Mouse (Mus musculus) adrenal gland, postnatal 10 days (tissue): Measurements from ENCODE around the gene Olfr139. TPM values are rescaled to one million over a fixed set of nuclear protein-coding genes. Genes with fewer than 3 reads are reported as not detected.

Experiments used
- DNase-seq: peaks from one replicate; pipeline ENCODE4 v3.0.0; 2021; ENCODE audit warnings: mixed read lengths
- long read RNA-seq, 2 experiments: library from polyadenylated mRNA; stranded (forward); transcript quantifications; one replicate each; pipeline ENCODE4 v2.0.0; 2021
- total RNA-seq, 2 experiments: library from RNA; stranded (reverse); gene quantifications; 2 replicates each; pipeline ENCODE4 v1.2.3; 2021

Olfr139 gene
- not detected for total RNA-seq
- long read RNA-seq, experiment 1, result 0 reads
- long read RNA-seq, experiment 2, result 0 reads

- DNase-seq, result no peak
Measured at GRCm38 (mm10) chr11:74056451-74056850, at the start of gene Olfr139, which contains the start of gene Olfr399. Gene Olfr139 (minus strand): TSS chr11:74056551. Gene Olfr399 (minus strand): TSS chr11:74056615.

DNA sequence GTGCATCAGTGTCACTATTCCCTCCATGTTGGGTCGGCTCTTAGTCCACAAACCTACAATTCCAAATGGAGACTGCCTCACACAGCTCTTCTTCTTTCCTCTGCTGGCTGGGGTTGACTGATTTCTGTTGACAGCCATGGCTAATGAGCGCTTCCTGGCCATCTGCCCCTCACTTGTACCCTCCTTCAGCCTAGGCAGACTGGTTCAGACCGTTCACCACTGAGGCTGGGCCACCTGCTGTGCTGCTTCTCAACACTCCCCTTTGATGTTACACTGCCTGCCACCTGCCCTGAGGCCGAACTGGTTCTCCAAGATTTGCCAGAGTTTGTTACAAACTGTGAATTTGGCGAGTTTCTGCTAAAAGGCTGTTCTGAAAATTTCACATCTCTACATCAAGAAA, 48.7 kb upstream of the Olfr139 start:
- no peak for DNase-seq

DNA sequence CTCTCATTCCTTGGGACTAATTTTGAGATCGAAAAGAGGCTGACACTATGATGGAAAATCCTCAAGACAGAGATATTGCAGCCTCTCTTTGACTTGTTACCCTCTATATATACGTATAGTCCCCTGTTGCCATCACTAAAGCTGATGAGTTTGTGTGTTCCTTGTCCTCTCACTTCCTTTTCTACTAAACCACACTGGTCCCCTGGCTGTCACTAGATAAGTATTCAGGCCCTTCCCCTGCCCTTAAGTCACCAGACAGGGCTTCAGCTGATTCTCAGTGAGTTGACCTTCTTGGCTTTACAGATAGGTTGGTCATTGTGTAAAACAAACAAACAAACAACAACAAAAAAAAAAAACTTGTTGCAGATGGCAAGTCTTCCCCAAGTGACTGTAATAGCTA, 45.2 kb upstream of the Olfr139 start:
- DNase-seq, result no peak

GRCm38 (mm10) chr11:74100724-74101123, 44.4 kb upstream of the Olfr139 start:
- no peak for DNase-seq

GRCm38 (mm10) chr11:74069655-74070054, 13.3 kb upstream of the Olfr139 start, which contains the start of gene Zfp616:
Gene Zfp616 (plus strand): TSS chr11:74069955.
- DNase-seq, result no peak

DNA sequence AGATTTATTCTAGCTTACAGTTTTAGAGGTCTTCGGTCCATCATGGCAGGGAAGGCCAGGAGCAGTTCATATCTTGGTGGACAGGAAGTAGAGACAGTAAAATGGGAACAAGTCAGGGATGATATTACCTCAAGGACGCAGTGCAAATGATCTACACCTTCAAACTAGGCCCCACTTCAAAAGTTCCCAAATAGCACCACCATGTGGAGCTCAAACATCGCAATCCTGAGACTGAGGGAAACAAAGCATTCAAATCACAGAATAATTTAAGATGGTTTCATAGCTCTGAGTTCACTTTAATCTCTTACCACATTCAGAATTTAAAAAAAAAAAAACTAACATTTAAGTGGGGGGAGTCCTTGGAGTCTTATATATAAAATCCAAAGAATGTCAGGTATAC, 5.0 kb downstream of the Olfr139 start:
- no peak for DNase-seq

Other genes with a start within 250 kb of the Olfr139 start
- gene Olfr392, start 239.5 kb downstream of the Olfr139 start, total RNA-seq, result not detected
- not detected for gene Olfr393, start 205.1 kb downstream of the Olfr139 start, total RNA-seq
- not detected for gene Olfr394, start 165.8 kb downstream of the Olfr139 start, total RNA-seq
- gene Olfr395, start 147.3 kb downstream of the Olfr139 start, total RNA-seq, result not detected
- not detected for gene Olfr23, start 119.9 kb downstream of the Olfr139 start, total RNA-seq
- gene Olfr397, start 95.7 kb downstream of the Olfr139 start, total RNA-seq, result not detected
- gene Olfr398, start 66.1 kb downstream of the Olfr139 start, total RNA-seq, result not detected
- not detected for gene Olfr399, start 64 bp upstream of the Olfr139 start, total RNA-seq
- gene Zfp616, start 13.4 kb upstream of the Olfr139 start, total RNA-seq, result not detected
- gene Olfr401, start 57.2 kb upstream of the Olfr139 start, total RNA-seq, result not detected
- not detected for gene Olfr402, start 97.0 kb upstream of the Olfr139 start, total RNA-seq
- gene Olfr403, start 129.7 kb upstream of the Olfr139 start, total RNA-seq, result not detected
- gene Olfr43, start 154.8 kb upstream of the Olfr139 start, total RNA-seq, result not detected
- gene Olfr406, start 203.3 kb upstream of the Olfr139 start, total RNA-seq, result not detected
- not detected for gene Olfr59, start 227.2 kb upstream of the Olfr139 start, total RNA-seq